Mouse (Mus musculus) bone marrow, adult 2 months (tissue): Measurements from ENCODE around the gene Cldn24.

Experiments used
- CTCF ChIP-seq: fragments of 200-500 bp; IDR thresholded peaks from 2 replicates; pipeline ENCODE4 v1.5.1; 2011; ENCODE audit warnings: low read length, control low read depth; ENCODE audit not compliant: control insufficient read depth, insufficient read depth
- POLR2A ChIP-seq: fragments of 200-500 bp; IDR thresholded peaks from 2 replicates; pipeline ENCODE4 v1.6.1; 2011; ENCODE audit warnings: low read depth, mild to moderate bottlenecking, control low read depth, low read length, borderline replicate concordance; ENCODE audit not compliant: control insufficient read depth

- TF ChIP-seq POLR2A (no peak), CTCF (no peak)
These were observed 34.2 kb upstream of the Cldn24 start for GRCm38 (mm10) chr8:47787705-47788104.
